Mouse (Mus musculus): ENCODE data around the gene Bbs7. TPM values are rescaled to one million over a fixed set of nuclear protein-coding genes. Genes with fewer than 3 reads are reported as not detected.
"Not testable (repeated sequence)": the region's sequence is repeated elsewhere in the genome, so short reads cannot be mapped to it uniquely, and the experiment has no call there.

Gene Bbs7
- total RNA-seq (2021) = 10 to 100 TPM; 12.9 to 13.9 TPM
- long read RNA-seq, experiment 1, transcript Bbs7-203 (19 exons, 2,687 nt) = major isoform, 16 of 23 reads
- long read RNA-seq, experiment 1, partial matches to known transcripts = 3 of 23 reads
- long read RNA-seq, experiment 1, other reads (novel, unspliced or antisense) = 4 of 23 reads
- long read RNA-seq, experiment 2, transcript Bbs7-203 (19 exons, 2,687 nt) = major isoform, 14 of 18 reads
- long read RNA-seq, experiment 2, partial matches to known transcripts = 1 of 18 reads
- long read RNA-seq, experiment 2, other reads (novel, unspliced or antisense) = 3 of 18 reads

DNA sequence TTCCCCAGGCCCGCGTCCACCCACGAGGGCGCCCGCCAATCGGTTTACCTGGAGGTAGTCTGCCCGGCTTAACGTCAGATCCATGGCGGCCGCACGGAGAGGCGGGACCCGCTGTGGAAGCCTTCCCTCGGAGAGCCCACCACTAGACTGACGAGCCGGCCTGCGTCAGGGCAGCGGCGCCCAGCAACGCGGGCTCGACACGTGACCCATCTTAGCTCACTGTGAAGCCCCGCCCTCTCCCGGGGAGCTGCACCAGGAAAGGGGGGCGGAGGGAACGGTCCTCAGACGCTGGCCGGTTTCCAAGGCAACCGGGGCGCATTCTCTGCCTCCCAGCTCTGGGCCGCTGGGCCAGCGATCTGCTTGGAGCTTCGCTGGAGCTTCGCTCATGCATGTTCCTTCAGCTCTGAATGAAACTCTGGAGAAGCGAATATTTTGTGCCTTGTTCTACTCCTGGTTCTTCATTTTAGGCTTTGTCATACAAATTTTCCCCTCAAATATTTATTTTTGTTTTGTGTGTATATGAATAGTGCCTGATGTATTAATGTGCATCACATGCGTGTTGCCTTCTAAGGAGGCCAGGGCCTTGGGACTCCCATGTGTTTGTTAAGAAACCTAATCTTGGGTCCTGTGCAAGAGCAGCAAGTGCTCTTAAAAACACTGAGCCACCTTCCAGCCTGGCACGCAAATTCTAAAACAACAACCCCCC lies at the start of gene Bbs7:
Bbs7 (minus strand) TSS at position 276 of the 706 bp plus-strand sequence.
- DNase-seq (ENCODE audit: low spot score in 2 of 2) = peak; percentile 96 to 97
- intact Hi-C loops (cut with DNase I) = no loop called here

- intact Hi-C loops (cut with DNase I); DNase-seq (ENCODE audit: low spot score in 2 of 2): not testable (repeated sequence)
These were observed 31.9 kb upstream of the Bbs7 start for GRCm38 (mm10) chr3:36645245-36645559.

GRCm38 (mm10) chr3:36644554-36645244 lies 31.4 kb upstream of the Bbs7 start:
- intact Hi-C loops (cut with DNase I) = no loop called here
- DNase-seq (ENCODE audit: low spot score in 2 of 2) = no peak

DNA sequence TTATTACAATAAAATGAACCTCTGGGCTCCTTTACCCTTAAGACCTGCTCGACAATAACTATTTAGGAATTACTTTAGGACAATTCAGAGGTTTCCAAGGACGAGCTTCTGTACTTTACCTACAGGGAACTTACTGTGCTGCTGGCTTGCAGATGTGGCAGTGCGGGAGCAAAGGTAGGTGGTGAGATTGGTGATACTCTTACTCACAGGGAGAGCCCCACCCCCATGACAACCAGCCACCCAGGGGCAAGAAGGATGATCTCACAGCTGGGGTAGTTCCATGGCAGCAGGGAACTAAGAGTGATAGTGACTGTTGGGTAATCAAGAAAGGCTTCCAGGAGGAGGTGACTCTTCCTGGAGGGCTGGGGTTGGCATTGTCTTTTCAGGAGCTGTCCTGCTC lies 30.1 kb upstream of the Bbs7 start:
- intact Hi-C loops (cut with DNase I) = no loop called here
- no peak for DNase-seq (ENCODE audit: low spot score in 2 of 2)

- intact Hi-C loops (cut with DNase I) = no loop called here
- peak; percentile 17 to 42 for DNase-seq (ENCODE audit: low spot score in 2 of 2)
These were observed 29.5 kb upstream of the Bbs7 start for GRCm38 (mm10) chr3:36642736-36643135.

DNA sequence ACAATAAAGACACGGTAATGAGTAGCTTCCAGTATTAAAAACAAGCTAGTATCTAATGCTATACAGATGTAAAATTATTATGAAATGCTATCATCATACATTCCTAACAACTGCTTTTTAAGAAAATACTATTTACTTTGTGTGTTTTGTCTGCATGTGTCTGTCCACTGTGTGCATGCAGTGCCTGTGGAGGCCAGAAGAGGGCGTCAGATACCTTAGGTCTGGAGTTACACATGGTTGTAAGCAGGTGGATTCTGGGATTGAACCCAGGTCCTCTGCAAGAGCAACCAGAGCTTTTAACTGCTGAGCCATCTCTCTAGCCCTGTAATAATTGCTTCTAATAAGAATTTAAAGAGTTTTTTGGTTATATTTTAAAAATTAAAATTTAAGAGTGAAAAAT lies 27.5 kb upstream of the Bbs7 start:
- intact Hi-C loops (cut with DNase I) = no loop called here
- no peak for DNase-seq (ENCODE audit: low spot score in 2 of 2)

DNA sequence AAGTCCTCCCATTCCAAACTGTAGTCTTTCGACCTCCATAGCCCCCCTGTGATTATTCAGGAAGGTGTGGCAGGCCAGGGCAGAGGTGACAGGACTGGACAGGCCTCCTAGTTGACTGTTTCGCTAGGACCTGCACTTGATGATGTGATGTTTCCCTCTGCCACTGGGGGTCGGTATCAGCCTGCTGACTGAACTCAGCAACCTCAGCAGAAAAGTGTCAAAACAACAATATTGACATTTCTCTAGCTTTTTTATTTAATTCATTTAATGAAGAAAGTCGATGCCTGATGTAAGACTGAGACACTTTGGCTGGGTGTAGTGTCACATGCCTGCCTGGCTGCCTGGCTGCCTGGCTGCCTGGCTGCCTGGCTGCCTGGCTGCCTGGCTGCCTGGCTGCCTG lies 22.2 kb upstream of the Bbs7 start:
- intact Hi-C loops (cut with DNase I) = loop anchor here (10.0 kb wide), 2 partner anchors 199 to 569 kb away; no protein-coding TSS in a partner anchor
- peak; percentile 46 to 57 for DNase-seq (ENCODE audit: low spot score in 2 of 2)

DNA sequence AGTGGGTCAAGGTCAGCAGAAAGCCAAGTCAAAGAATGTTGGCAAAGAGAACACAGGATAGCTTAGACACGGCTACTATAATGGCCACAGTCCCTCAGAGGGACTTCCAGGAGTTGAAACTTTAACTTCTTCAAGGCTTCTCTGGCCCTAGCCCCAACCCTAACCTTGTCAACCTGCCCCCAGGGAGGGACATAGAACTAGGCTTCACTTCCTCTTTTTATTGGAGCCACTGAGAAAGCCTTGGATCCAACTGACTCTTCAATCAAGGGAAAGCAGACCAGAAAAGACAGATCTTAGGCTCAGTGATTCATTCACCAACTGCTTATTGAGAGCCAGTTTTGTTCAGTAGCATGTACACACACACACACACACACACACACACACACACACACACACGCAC lies 13.5 kb upstream of the Bbs7 start:
- intact Hi-C loops (cut with DNase I) = no loop called here
- no peak for DNase-seq (ENCODE audit: low spot score in 2 of 2)

DNA sequence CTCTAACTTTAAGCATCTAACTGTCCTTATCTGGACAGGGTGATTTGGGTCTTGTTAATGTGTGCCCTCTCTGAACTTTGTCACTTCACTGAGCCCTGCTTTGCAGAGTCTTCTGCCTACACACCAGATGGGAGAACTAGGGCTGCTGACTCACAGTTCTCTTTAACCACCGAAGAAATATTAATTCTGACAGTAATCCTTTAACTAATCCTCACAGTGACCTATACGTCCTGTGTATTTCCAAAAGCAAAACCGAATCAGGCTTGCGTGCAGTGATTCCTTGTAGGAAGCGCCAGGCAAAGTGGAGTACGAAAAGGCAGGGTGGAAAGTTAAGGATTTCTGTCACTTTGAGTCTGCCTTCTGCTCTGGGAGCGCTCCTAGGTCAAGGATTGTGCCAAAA lies 4.9 kb upstream of the Bbs7 start:
- intact Hi-C loops (cut with DNase I) = no loop called here
- DNase-seq (ENCODE audit: low spot score in 2 of 2) = no peak

GRCm38 (mm10) chr3:36613908-36614255 lies 605 bp upstream of the Bbs7 start:
- intact Hi-C loops (cut with DNase I) = no loop called here

DNA sequence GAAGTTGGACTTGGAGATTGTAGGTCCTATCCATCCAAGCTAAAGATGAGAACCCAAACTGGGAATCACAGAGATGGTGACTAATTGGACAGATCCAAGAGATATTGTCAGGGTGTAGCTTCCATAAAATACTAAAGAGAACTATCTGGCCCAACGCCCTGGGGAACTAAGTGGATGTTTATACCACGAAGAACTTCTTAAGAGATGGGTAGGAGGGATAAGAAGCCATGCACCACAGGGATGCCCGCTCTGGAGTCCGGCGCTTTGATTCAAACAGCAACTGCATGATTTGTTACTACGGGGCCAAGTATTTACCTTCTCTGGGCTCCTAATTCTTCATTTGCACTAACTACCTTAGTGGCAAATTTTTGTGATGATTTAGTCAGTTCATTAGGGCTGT lies 590 bp downstream of the Bbs7 start:
- DNase-seq (ENCODE audit: low spot score in 2 of 2) = no peak
- intact Hi-C loops (cut with DNase I) = no loop called here

More at GRCm38 (mm10) chr3:36613908-36614255, 605 bp upstream of the Bbs7 start:
- DNase-seq (ENCODE audit: low spot score in 2 of 2) = peak in 1 of 2 experiments; percentile 12

DNA sequence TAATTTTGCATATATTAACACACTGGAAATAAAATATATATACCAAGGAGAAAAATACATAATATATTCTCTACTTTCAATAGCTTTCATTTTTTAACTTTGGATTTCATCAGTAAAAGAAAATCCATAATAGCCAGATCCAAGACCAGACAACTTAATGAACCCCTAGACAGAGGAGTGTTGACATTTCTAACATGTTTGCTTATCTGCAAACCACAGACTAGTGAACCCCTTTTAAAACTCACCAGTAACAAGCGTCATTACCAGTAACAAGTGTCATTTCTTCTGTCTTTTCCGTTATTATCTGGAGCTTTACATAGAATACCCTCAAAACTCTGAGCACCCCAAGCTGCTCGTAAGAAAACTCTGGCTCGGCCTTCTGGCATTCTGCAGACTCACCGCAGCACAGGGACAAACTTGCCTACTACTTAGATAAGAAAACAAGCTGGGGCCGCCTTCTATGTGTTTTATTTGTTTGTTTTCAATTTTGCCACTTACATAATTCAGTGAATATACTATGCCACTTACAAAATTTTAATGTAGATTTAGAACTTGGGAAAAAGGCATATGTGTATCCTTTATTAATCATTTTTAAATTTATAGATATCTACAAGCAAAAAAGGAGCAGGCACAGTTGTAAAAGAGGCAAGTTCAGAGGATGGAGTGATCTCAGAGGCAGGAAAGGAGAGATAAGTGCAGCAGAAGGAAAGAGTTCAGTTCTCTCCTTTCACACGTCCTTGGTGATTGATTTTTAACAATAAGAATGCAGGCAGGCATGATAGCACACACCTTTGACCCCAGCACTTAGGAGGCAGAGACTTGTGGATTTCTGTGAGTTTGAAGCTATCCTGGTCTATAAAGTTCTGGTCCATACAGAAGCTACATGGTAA lies 7.1 kb downstream of the Bbs7 start:
- intact Hi-C loops (cut with DNase I) = no loop called here

GRCm38 (mm10) chr3:36599773-36600172 lies 13.5 kb downstream of the Bbs7 start:
- DNase-seq (ENCODE audit: low spot score in 2 of 2); intact Hi-C loops (cut with DNase I): not testable (repeated sequence)

More for the DNA sequence above, 7.1 kb downstream of the Bbs7 start:
- no peak for DNase-seq (ENCODE audit: low spot score in 2 of 2)

- no peak for DNase-seq (ENCODE audit: low spot score in 2 of 2)
- intact Hi-C loops (cut with DNase I) = no loop called here
These were observed 14.5 kb downstream of the Bbs7 start for GRCm38 (mm10) chr3:36598811-36599210.

- DNase-seq (ENCODE audit: low spot score in 2 of 2) = peak; percentile 99
- intact Hi-C loops (cut with DNase I) = loop anchor here (2.0 kb wide), 1 partner anchor 19 kb away; the partner anchor contains the start of gene Exosc9
These were observed 41.4 kb downstream of the Bbs7 start, which contains the start of gene Ccna2 for GRCm38 (mm10) chr3:36571827-36572378. Gene Ccna2, minus strand, starts transcription at chr3:36572150.

- DNase-seq (ENCODE audit: low spot score in 2 of 2) = peak in 1 of 2 experiments; percentile 36
- intact Hi-C loops (cut with DNase I) = loop anchor here (2.0 kb wide), 1 partner anchor 19 kb away; the partner anchor contains the start of gene Exosc9
These were observed 41.9 kb downstream of the Bbs7 start for GRCm38 (mm10) chr3:36571361-36571826.

DNA sequence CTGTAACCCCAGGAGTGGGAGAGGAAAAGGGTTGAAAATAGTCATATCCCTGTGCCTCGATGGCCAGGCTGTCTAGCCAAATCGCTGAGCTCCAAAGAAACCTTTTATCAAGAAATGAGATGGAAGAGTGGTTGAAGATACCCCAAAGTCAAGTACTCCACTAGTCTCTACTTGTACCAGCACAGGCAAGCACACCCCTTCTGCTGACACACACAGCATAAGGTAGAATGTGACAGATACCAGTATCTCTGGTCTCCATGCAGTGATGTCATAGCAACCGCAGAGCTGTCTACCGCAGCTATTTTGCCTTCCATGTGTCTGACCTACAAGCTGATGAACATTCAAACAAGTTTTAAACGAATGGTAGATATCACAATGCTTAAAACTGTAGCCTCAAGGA lies 43.4 kb downstream of the Bbs7 start:
- intact Hi-C loops (cut with DNase I) = loop anchor here (2.0 kb wide), 1 partner anchor 17 kb away; the partner anchor contains the start of gene Exosc9
- DNase-seq (ENCODE audit: low spot score in 2 of 2) = no peak

DNA sequence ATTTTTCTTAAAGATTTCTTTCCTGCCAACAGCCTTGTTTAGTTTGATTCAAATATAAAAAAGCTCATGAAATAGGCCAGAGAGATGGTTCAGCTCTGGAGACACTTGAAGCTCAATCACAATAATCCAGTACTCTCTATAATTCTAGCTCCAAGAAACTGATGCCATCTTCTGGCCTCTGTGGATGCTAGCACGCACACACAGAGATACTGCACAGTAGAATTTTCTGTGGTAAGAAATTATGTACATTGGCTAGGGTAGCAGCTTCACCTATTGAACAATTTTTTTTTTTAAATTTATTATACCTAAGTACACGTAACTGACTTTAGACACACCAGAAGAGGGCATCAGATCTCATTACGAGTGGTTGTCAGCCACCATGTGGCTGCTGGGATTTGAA lies 49.6 kb downstream of the Bbs7 start:
- intact Hi-C loops (cut with DNase I) = no loop called here
- DNase-seq (ENCODE audit: low spot score in 2 of 2) = no peak

- DNase-seq (ENCODE audit: low spot score in 2 of 2) = no peak
- intact Hi-C loops (cut with DNase I) = no loop called here
These were observed 53.7 kb downstream of the Bbs7 start for GRCm38 (mm10) chr3:36559606-36560005.

All from left cerebral cortex, postnatal 14 days (tissue).